Mouse (Mus musculus): Measurements from ENCODE around the gene Gm4553. TPM values are rescaled to one million over a fixed set of nuclear protein-coding genes. Genes with fewer than 3 reads are reported as not detected.
"Not testable (repeated sequence)": the region's sequence is repeated elsewhere in the genome, so short reads cannot be mapped to it uniquely, and the experiment has no call there.

Gene Gm4553
- polyA plus RNA-seq, 1 experiment, result not detected

- WGBS, result 71% methylated on average over 2 of the region's 2 CpGs
- no peak overlapping the region for H3K4me3 ChIP-seq (ENCODE audit: low read depth, low read length)
- H3K36me3 ChIP-seq (ENCODE audit: control insufficient read depth, insufficient read depth, low read length), result no peaks in the 10 kb centered on the region
- no peaks in the 10 kb centered on the region for H3K4me1 ChIP-seq (ENCODE audit: control insufficient read depth, insufficient read depth, insufficient read length, low read length)
- H3K27me3 ChIP-seq (ENCODE audit: control insufficient read depth, insufficient read depth, low read length), result no peaks in the 10 kb centered on the region; the same call in 1 of the 2 replicates
- TF ChIP-seq POLR2A (IDR thresholded peaks at IDR 0.05; ENCODE audit: low read depth, low read length) (no peak), CTCF (IDR thresholded peaks at IDR 0.05; ENCODE audit: extremely low read depth, insufficient read length, insufficient replicate concordance, low read depth, low read length) (no peak)
- no peak overlapping the region for H3K27ac ChIP-seq (ENCODE audit: insufficient read depth, low read depth, low read length)
Observed at GRCm38 (mm10) chr7:142188156-142188555, 22.6 kb upstream of the Gm4553 start.

- Histone ChIP-seq H3K4me3 (ENCODE audit: low read depth, low read length) (no peak overlapping the region), H3K27me3 (ENCODE audit: control insufficient read depth, insufficient read depth, low read length) (no peaks in the 10 kb centered on the region; the same call in 1 of the 2 replicates), H3K36me3 (ENCODE audit: control insufficient read depth, insufficient read depth, low read length) (no peaks in the 10 kb centered on the region), H3K4me1 (ENCODE audit: control insufficient read depth, insufficient read depth, insufficient read length, low read length) (no peaks in the 10 kb centered on the region), H3K27ac (ENCODE audit: insufficient read depth, low read depth, low read length) (no peak overlapping the region)
- 48% methylated on average over 1 of the region's 1 CpGs for WGBS
- TF ChIP-seq POLR2A (IDR thresholded peaks at IDR 0.05; ENCODE audit: low read depth, low read length) (no peak), CTCF (IDR thresholded peaks at IDR 0.05; ENCODE audit: extremely low read depth, insufficient read length, insufficient replicate concordance, low read depth, low read length) (no peak)
Observed at GRCm38 (mm10) chr7:142181021-142181420, 15.5 kb upstream of the Gm4553 start.

GRCm38 (mm10) chr7:142178685-142179084 lies 13.1 kb upstream of the Gm4553 start:
- no peaks in the 10 kb centered on the region for H3K36me3 ChIP-seq (ENCODE audit: control insufficient read depth, insufficient read depth, low read length)
- no peak for TF ChIP-seq CTCF (IDR thresholded peaks at IDR 0.05; ENCODE audit: extremely low read depth, insufficient read length, insufficient replicate concordance, low read depth, low read length)
- TF ChIP-seq POLR2A (IDR thresholded peaks at IDR 0.05; ENCODE audit: low read depth, low read length), result no peak
- H3K27ac ChIP-seq (ENCODE audit: insufficient read depth, low read depth, low read length), result no peak overlapping the region
- WGBS, result 92% methylated on average over 1 of the region's 1 CpGs
- H3K4me3 ChIP-seq (ENCODE audit: low read depth, low read length), result no peak overlapping the region
- H3K27me3 ChIP-seq (ENCODE audit: control insufficient read depth, insufficient read depth, low read length), result no peaks in the 10 kb centered on the region
- H3K4me1 ChIP-seq (ENCODE audit: control insufficient read depth, insufficient read depth, insufficient read length, low read length), result no peaks in the 10 kb centered on the region

DNA sequence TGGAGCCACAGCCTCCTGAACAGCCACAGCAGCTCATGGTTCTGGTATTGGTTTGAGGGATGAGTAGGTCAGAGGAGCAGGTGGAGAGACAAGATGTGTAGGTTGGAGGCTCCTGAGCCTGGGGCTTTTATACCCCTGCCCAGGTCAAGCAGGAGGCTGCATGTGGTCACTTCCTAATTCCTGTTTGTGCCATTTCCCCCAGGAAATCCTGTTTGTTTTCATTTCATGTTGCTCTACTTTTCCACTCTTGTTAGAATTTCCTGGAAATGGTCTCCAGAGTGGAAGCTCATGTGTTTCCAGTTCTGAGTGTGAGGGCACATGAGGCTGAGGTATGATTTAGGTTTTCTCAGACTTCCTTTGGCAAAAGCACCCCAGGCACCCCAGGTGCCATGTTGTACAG lies 10.4 kb upstream of the Gm4553 start, which contains the start of gene Krtap5-2:
Krtap5-2 (minus strand) TSS at position 101 of the 400 bp plus-strand sequence.
- not testable (repeated sequence) for H3K36me3 ChIP-seq (ENCODE audit: control insufficient read depth, insufficient read depth, low read length); H3K27me3 ChIP-seq (ENCODE audit: control insufficient read depth, insufficient read depth, low read length); H3K27ac ChIP-seq (ENCODE audit: insufficient read depth, low read depth, low read length); H3K4me1 ChIP-seq (ENCODE audit: control insufficient read depth, insufficient read depth, insufficient read length, low read length); H3K4me3 ChIP-seq (ENCODE audit: low read depth, low read length)

GRCm38 (mm10) chr7:142169836-142170235 lies 4.3 kb upstream of the Gm4553 start:
- H3K36me3 ChIP-seq (ENCODE audit: control insufficient read depth, insufficient read depth, low read length), result no peaks in the 10 kb centered on the region
- no peaks in the 10 kb centered on the region; the same call in 1 of the 2 replicates for H3K27me3 ChIP-seq (ENCODE audit: control insufficient read depth, insufficient read depth, low read length)
- H3K27ac ChIP-seq (ENCODE audit: insufficient read depth, low read depth, low read length), result no peak overlapping the region
- no peaks in the 10 kb centered on the region for H3K4me1 ChIP-seq (ENCODE audit: control insufficient read depth, insufficient read depth, insufficient read length, low read length)
- WGBS, result 49% methylated on average over 3 of the region's 3 CpGs
- H3K4me3 ChIP-seq (ENCODE audit: low read depth, low read length), result no peak overlapping the region
- TF ChIP-seq POLR2A (IDR thresholded peaks at IDR 0.05; ENCODE audit: low read depth, low read length), result no peak
- TF ChIP-seq CTCF (IDR thresholded peaks at IDR 0.05; ENCODE audit: extremely low read depth, insufficient read length, insufficient replicate concordance, low read depth, low read length), result no peak

- H3K4me3 ChIP-seq (ENCODE audit: low read depth, low read length), result no peak overlapping the region
- TF ChIP-seq CTCF (IDR thresholded peaks at IDR 0.05; ENCODE audit: extremely low read depth, insufficient read length, insufficient replicate concordance, low read depth, low read length) (no peak), POLR2A (IDR thresholded peaks at IDR 0.05; ENCODE audit: low read depth, low read length) (no peak)
- H3K27ac ChIP-seq (ENCODE audit: insufficient read depth, low read depth, low read length), result no peak overlapping the region
- H3K36me3 ChIP-seq (ENCODE audit: control insufficient read depth, insufficient read depth, low read length), result no peaks in the 10 kb centered on the region
- 95% methylated on average over 3 of the region's 3 CpGs for WGBS
- no peaks in the 10 kb centered on the region for H3K27me3 ChIP-seq (ENCODE audit: control insufficient read depth, insufficient read depth, low read length)
- H3K4me1 ChIP-seq (ENCODE audit: control insufficient read depth, insufficient read depth, insufficient read length, low read length), result no peaks in the 10 kb centered on the region
Observed at GRCm38 (mm10) chr7:142159366-142159765, 6.2 kb downstream of the Gm4553 start.

- not testable (repeated sequence) for H3K27ac ChIP-seq (ENCODE audit: insufficient read depth, low read depth, low read length); H3K4me3 ChIP-seq (ENCODE audit: low read depth, low read length); H3K36me3 ChIP-seq (ENCODE audit: control insufficient read depth, insufficient read depth, low read length); H3K4me1 ChIP-seq (ENCODE audit: control insufficient read depth, insufficient read depth, insufficient read length, low read length); H3K27me3 ChIP-seq (ENCODE audit: control insufficient read depth, insufficient read depth, low read length)
- WGBS, result 29% methylated on average over 2 of the region's 2 CpGs
Observed at GRCm38 (mm10) chr7:142157013-142157412, 8.5 kb downstream of the Gm4553 start, which contains the start of gene Gm29735. Gm29735 (minus strand) TSS chr7:142157113.

DNA sequence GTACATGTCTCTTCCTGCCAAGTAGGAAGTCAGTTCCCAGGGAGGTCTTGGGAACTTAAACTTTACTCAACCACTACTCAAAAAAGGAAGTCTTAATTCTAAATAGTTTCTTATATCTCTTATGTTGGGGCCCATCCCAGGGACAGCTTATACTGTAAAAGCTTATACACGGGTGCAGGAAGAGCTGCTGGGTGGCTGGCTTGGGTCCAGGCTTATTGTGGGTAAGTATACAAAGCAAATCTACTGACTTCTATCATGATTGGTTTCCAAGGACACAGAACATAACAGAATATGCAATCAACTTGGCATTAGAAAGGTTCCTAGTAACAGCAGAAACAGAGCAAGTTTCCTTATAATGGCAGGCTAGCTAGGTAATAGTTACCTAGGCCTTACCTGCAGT lies 10.2 kb downstream of the Gm4553 start:
- no peak overlapping the region for H3K4me3 ChIP-seq (ENCODE audit: low read depth, low read length)
- TF ChIP-seq CTCF (IDR thresholded peaks at IDR 0.05; ENCODE audit: extremely low read depth, insufficient read length, insufficient replicate concordance, low read depth, low read length) (no peak), POLR2A (IDR thresholded peaks at IDR 0.05; ENCODE audit: low read depth, low read length) (no peak)
- no peaks in the 10 kb centered on the region for H3K27me3 ChIP-seq (ENCODE audit: control insufficient read depth, insufficient read depth, low read length)
- no peaks in the 10 kb centered on the region for H3K36me3 ChIP-seq (ENCODE audit: control insufficient read depth, insufficient read depth, low read length)
- WGBS, result 7% methylated on average over 1 of the region's 1 CpGs
- no peaks in the 10 kb centered on the region for H3K4me1 ChIP-seq (ENCODE audit: control insufficient read depth, insufficient read depth, insufficient read length, low read length)
- H3K27ac ChIP-seq (ENCODE audit: insufficient read depth, low read depth, low read length), result no peak overlapping the region
